Mouse (Mus musculus): ENCODE data around the gene Ash1l. TPM values are rescaled to one million over a fixed set of nuclear protein-coding genes. Genes with fewer than 3 reads are reported as not detected.

Gene Ash1l
- total and polyA plus RNA-seq, 3 experiments = 9.6 to 22.2 (median 12.8) TPM

DNA sequence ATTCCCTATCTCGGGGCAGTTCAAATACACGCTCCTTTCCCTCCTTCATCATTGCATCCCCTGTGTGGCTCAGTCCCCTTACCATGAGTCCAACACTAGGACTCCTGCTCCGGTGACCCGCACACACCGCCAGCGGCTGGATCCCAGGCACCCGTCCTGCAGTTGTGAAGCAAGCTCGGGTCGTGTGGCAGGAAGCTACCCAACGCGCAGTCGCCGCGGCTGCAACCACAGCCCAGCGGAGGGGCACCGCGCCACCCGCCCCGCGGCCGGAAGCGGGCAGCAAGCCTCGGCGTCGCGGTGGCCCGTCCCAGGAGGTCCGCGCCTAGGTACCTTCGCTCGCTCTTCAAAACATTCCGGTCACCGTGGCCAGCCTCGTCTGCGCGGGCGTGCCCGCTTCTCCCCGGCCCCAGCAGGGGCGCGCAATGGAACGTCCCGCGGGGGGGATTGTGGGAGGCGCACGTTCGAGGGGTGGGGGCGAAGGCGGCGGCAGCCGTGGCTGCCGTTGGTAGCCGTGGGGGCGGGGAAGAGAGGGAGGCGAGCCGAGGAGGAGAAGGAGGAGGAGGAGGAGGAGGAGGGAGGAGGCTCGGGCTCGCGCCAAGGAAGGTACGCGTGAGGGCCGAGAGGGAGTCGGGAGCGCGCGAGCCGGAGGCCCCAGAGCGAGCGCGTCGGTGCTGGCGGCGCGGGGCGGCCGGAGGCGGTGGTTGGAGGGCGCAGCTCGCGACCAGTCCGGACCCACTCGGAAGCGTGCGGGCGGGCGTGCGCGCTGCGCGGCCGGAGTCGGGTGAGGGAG lies 441 bp upstream of the Ash1l start (continued):
- TF ChIP-seq POLR2AphosphoS5 (IDR thresholded peaks at IDR 0.05; ENCODE audit: borderline replicate concordance, low read depth, low read length) = peak; percentile 43
- no peak for TF ChIP-seq RAD21 (IDR thresholded peaks at IDR 0.05; ENCODE audit: low read depth, low read length)
- TF ChIP-seq TAL1 (IDR thresholded peaks at IDR 0.05; ENCODE audit: low read length) = no peak
- TF ChIP-seq CHD1 (IDR thresholded peaks at IDR 0.05; ENCODE audit: low read depth, low read length) = peak; percentile 99
- TF ChIP-seq ZMIZ1 (IDR thresholded peaks at IDR 0.05; ENCODE audit: low read depth, low read length) = peak; percentile 64; the same call in 1 of the 2 replicates
- peak; percentile 45; the same call in 1 of the 2 replicates for TF ChIP-seq MEF2A (IDR thresholded peaks at IDR 0.05; ENCODE audit: extremely low read depth, insufficient replicate concordance, low read depth, low read length, poor library complexity, severe bottlenecking)

- peak overlapping the region; percentile 96 for H3K9ac ChIP-seq (ENCODE audit: control insufficient read depth, low read depth, low read length, poor library complexity, severe bottlenecking)
- H3K79me2 ChIP-seq (ENCODE audit: control insufficient read depth, insufficient read depth, low read length, poor library complexity) = peaks cover 83% of the 10 kb centered on the region
- H3K27me3 ChIP-seq (ENCODE audit: control insufficient read depth in 1 of 2, insufficient read depth in 2 of 2, low read length in 2 of 2) = no peaks in the 10 kb centered on the region
- DNase-seq (ENCODE audit: low read depth, low spot score) = peak; percentile 75
- H3K4me1 ChIP-seq (ENCODE audit: control insufficient read depth in 1 of 2, insufficient read depth in 2 of 2, low read length in 2 of 2) = peaks cover 18 to 27% of the 10 kb centered on the region in 2 experiments
- peak overlapping the region; percentile 93 to 97 for H3K4me3 ChIP-seq (ENCODE audit: control insufficient read depth in 1 of 2, insufficient read depth in 1 of 2, low read depth in 2 of 2, low read length in 2 of 2)
- H3K36me3 ChIP-seq (ENCODE audit: control insufficient read depth in 1 of 2, insufficient read depth in 2 of 2, low read length in 2 of 2) = peaks cover 0 to 47% of the 10 kb centered on the region in 2 experiments; a peak in 3 of 4 replicates
- H3K9me3 ChIP-seq (replicated peaks; ENCODE audit: insufficient read depth, low read length) = no peaks in the 10 kb centered on the region
- H3K27ac ChIP-seq (ENCODE audit: control insufficient read depth, low read depth, low read length) = peak overlapping the region; percentile 95
- no peak for TF ChIP-seq TBP (IDR thresholded peaks at IDR 0.05; ENCODE audit: low read depth, low read length)
- TF ChIP-seq POLR2AphosphoS5 (IDR thresholded peaks at IDR 0.05; ENCODE audit: borderline replicate concordance, low read depth, low read length) = no peak
- peak; percentile 89 for TF ChIP-seq MYC (IDR thresholded peaks at IDR 0.05; ENCODE audit: low read depth, low read length)
- no peak for TF ChIP-seq ZNF384 (IDR thresholded peaks at IDR 0.05; ENCODE audit: low read depth, low read length)
- TF ChIP-seq NRF1 (IDR thresholded peaks at IDR 0.05; ENCODE audit: insufficient read depth, low read depth, low read length, poor library complexity, severe bottlenecking) = no peak
- no peak for TF ChIP-seq POLR2AphosphoS2 (IDR thresholded peaks at IDR 0.05; ENCODE audit: low read length)
- no peak for TF ChIP-seq MYB (IDR thresholded peaks at IDR 0.05; ENCODE audit: low read depth, low read length)
- peak; percentile 77 for TF ChIP-seq SIN3A (IDR thresholded peaks at IDR 0.05; ENCODE audit: low read length)
- TF ChIP-seq GATA1 (IDR thresholded peaks at IDR 0.05; ENCODE audit: low read depth, low read length) = no peak
- no peak for TF ChIP-seq JUND (IDR thresholded peaks at IDR 0.05; ENCODE audit: low read depth, low read length)
- no peak for TF ChIP-seq GABPA (IDR thresholded peaks at IDR 0.05; ENCODE audit: low read depth, low read length)
- 0 out of 2 replicates have a peak, but pooled peaks have one; percentile 1 for TF ChIP-seq TCF12 (IDR thresholded peaks at IDR 0.05; ENCODE audit: low read depth, low read length)
- no peak for TF ChIP-seq USF2 (IDR thresholded peaks at IDR 0.05; ENCODE audit: borderline replicate concordance in 1 of 2, insufficient read depth in 1 of 2, low read depth in 1 of 2, low read length in 2 of 2)
- no peak for TF ChIP-seq E2F4 (IDR thresholded peaks at IDR 0.05; ENCODE audit: borderline replicate concordance, low read depth, low read length)
- no peak; the same call in 1 of the 2 replicates for TF ChIP-seq NELFE (IDR thresholded peaks at IDR 0.05; ENCODE audit: low read depth, low read length)
- TF ChIP-seq CHD2 (IDR thresholded peaks at IDR 0.05; ENCODE audit: low read length) = no peak
- TF ChIP-seq MAFK (IDR thresholded peaks at IDR 0.05; ENCODE audit: borderline replicate concordance, low read depth, low read length) = no peak
- TF ChIP-seq KAT2A (conservative IDR thresholded peaks at IDR 0.05; ENCODE audit: low read depth, low read length) = no peak
- TF ChIP-seq ELF1 (IDR thresholded peaks at IDR 0.05; ENCODE audit: low read depth, low read length) = no peak
- peak; percentile 90 for TF ChIP-seq MXI1 (IDR thresholded peaks at IDR 0.05; ENCODE audit: low read depth, low read length)
- TF ChIP-seq EP300 (IDR thresholded peaks at IDR 0.05; ENCODE audit: low read depth in 1 of 2, low read length in 2 of 2) = no peak
- no peak for TF ChIP-seq SMC3 (IDR thresholded peaks at IDR 0.05; ENCODE audit: low read depth, low read length)
- no peak for TF ChIP-seq MEF2A (IDR thresholded peaks at IDR 0.05; ENCODE audit: extremely low read depth, insufficient replicate concordance, low read depth, low read length, poor library complexity, severe bottlenecking)
- no peak for TF ChIP-seq RCOR1 (IDR thresholded peaks at IDR 0.05; ENCODE audit: low read depth, low read length)
- no peak; the same call in 1 of the 2 replicates for TF ChIP-seq ETS1 (IDR thresholded peaks at IDR 0.05; ENCODE audit: low read depth, low read length)
- TF ChIP-seq MAX (IDR thresholded peaks at IDR 0.05; ENCODE audit: low read length) = peak; percentile 81; the same call in 1 of the 2 replicates
- TF ChIP-seq CHD1 (IDR thresholded peaks at IDR 0.05; ENCODE audit: low read depth, low read length) = no peak
- no peak for TF ChIP-seq UBTF (IDR thresholded peaks at IDR 0.05; ENCODE audit: borderline replicate concordance, insufficient read depth, low read depth, low read length)
- no peak for TF ChIP-seq TAL1 (IDR thresholded peaks at IDR 0.05; ENCODE audit: low read length)
- no peak for TF ChIP-seq POLR2A (IDR thresholded peaks at IDR 0.05; ENCODE audit: control insufficient read depth in 1 of 2, insufficient read depth in 1 of 2, low read depth in 1 of 2, low read length in 2 of 2, poor library complexity in 1 of 2)
Observed at GRCm38 (mm10) chr3:88951327-88951800, 942 bp downstream of the Ash1l start.
